Mouse (Mus musculus): ENCODE results near the gene Jmy. TPM values are rescaled to one million over a fixed set of nuclear protein-coding genes. Genes with fewer than 3 reads are reported as not detected.

Jmy gene
- total and polyA plus RNA-seq, 2 experiments = 3.3 to 7.1 TPM

DNA sequence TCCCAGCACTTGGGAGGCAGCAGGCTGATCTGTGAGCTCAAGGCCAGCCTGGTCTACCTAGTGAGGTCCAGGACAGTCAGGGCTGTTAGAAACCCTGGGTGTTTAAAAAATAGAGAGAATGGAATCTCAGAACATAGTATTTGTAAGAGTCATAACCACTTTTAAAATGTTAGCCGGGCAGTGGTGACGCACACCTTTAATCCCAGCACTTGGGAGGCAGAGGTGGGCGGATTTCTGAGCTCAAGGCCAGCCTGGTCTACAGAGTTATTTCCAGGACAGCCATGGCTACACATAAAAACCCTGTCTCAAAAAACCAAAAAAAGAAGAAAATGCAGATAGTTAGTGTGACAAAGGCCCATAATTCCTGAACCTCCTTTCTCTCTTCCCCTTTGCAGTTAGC is 15.3 kb downstream of the Jmy start:
- WGBS = 96% methylated on average over 3 of the region's 3 CpGs
- DNase-seq (ENCODE audit: extremely low read depth, low read depth, low spot score) = no peak
- TF ChIP-seq CTCF (IDR thresholded peaks at IDR 0.05; ENCODE audit: low read depth, low read length) (no peak), POLR2A (IDR thresholded peaks at IDR 0.05; ENCODE audit: extremely low read depth, insufficient read depth, low read length) (no peak)
- H3K27me3 ChIP-seq (ENCODE audit: control insufficient read depth, insufficient read depth, low read length) = no peaks in the 10 kb centered on the region
- no peaks in the 10 kb centered on the region; the same call in 1 of the 2 replicates for H3K36me3 ChIP-seq (ENCODE audit: control insufficient read depth, insufficient read depth, low read length)
- peaks cover 16% of the 10 kb centered on the region for H3K4me1 ChIP-seq (ENCODE audit: control insufficient read depth, insufficient read depth, low read length)
- H3K27ac ChIP-seq (replicated peaks; ENCODE audit: insufficient read depth, low read depth, low read length) = no peak overlapping the region
- no peak overlapping the region for H3K4me3 ChIP-seq (ENCODE audit: insufficient read depth, low read depth, low read length)
- peaks cover 34% of the 10 kb centered on the region; the same call in 1 of the 2 replicates for H3K79me2 ChIP-seq (ENCODE audit: control insufficient read depth, insufficient read depth, low read length)
- H3K9ac ChIP-seq (ENCODE audit: low read depth, low read length) = no peak overlapping the region

DNA sequence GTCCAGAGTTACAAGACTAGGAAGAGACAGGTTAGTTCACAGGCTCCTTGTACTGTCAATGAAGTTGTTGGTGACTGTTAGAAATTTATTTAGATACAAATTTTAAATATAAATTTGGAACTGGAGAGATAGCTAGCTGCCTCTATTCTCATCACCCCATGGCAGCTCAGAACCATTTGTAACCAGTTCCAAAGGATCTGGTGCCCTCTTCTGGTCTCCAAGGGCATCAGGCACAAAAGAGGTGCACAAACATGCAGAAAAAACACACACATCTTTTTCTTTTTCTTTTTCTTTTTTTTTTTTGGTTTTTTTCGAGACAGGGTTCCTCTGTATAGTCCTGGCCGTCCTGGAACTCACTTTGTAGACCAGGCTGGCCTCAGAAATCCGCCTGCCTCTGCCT is 18.5 kb downstream of the Jmy start:
- Histone ChIP-seq H3K36me3 (ENCODE audit: control insufficient read depth, insufficient read depth, low read length) (no peaks in the 10 kb centered on the region; the same call in 1 of the 2 replicates), H3K79me2 (ENCODE audit: control insufficient read depth, insufficient read depth, low read length) (peaks cover 18% of the 10 kb centered on the region; the same call in 1 of the 2 replicates), H3K27ac (replicated peaks; ENCODE audit: insufficient read depth, low read depth, low read length) (no peak overlapping the region), H3K27me3 (ENCODE audit: control insufficient read depth, insufficient read depth, low read length) (no peaks in the 10 kb centered on the region), H3K4me3 (ENCODE audit: insufficient read depth, low read depth, low read length) (no peak overlapping the region), H3K4me1 (ENCODE audit: control insufficient read depth, insufficient read depth, low read length) (peaks cover 2% of the 10 kb centered on the region; the same call in 1 of the 2 replicates), H3K9ac (ENCODE audit: low read depth, low read length) (no peak overlapping the region)
- DNase-seq (ENCODE audit: extremely low read depth, low read depth, low spot score) = no peak
- 97% methylated on average over 3 of the region's 3 CpGs for WGBS
- no peak for TF ChIP-seq CTCF (IDR thresholded peaks at IDR 0.05; ENCODE audit: low read depth, low read length)
- TF ChIP-seq POLR2A (IDR thresholded peaks at IDR 0.05; ENCODE audit: extremely low read depth, insufficient read depth, low read length) = no peak

DNA sequence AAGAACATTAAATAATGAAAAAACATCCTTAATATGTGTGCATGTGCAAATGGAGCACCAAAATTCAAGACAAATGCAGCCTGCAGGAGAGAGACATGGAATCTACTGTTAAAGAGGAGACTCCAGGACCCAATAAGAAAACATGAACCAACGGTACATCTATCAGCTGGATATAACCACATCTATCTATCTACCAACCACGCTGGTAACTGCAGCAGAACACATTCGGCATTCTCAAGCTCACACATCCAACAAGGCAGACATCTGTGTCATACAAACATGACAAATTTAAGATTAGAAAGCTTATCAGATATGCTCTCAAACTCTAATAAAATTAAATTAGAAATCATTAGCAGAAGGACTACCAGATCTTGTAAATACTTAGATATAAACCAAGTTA is 21.3 kb downstream of the Jmy start:
- Histone ChIP-seq H3K79me2 (ENCODE audit: control insufficient read depth, insufficient read depth, low read length) (peaks cover 13% of the 10 kb centered on the region; the same call in 1 of the 2 replicates), H3K27ac (replicated peaks; ENCODE audit: insufficient read depth, low read depth, low read length) (no peak overlapping the region), H3K27me3 (ENCODE audit: control insufficient read depth, insufficient read depth, low read length) (no peaks in the 10 kb centered on the region), H3K4me1 (ENCODE audit: control insufficient read depth, insufficient read depth, low read length) (no peaks in the 10 kb centered on the region), H3K36me3 (ENCODE audit: control insufficient read depth, insufficient read depth, low read length) (no peaks in the 10 kb centered on the region), H3K4me3 (ENCODE audit: insufficient read depth, low read depth, low read length) (no peak overlapping the region), H3K9ac (ENCODE audit: low read depth, low read length) (no peak overlapping the region)
- 95% methylated on average over 3 of the region's 3 CpGs for WGBS
- no peak for DNase-seq (ENCODE audit: extremely low read depth, low read depth, low spot score)
- TF ChIP-seq POLR2A (IDR thresholded peaks at IDR 0.05; ENCODE audit: extremely low read depth, insufficient read depth, low read length) (no peak), CTCF (IDR thresholded peaks at IDR 0.05; ENCODE audit: low read depth, low read length) (no peak)

DNA sequence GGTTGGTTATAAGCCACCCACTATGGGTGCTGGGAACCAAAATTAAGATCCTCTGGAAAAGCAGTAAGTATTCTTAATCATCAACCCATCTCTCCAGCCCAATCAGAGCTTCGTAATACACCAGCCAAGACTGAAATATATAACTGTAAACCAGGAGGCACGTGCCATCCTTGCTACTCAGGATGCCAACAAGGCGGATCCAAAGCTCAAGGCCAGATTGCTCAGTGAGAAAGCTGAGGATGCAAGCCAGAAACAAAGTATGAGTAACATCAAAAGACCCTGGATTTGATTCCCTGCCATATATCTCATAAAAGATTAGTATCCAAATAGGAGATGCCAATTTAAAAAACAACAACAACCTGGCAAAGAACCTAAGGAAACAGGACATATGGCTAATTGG is 31.3 kb downstream of the Jmy start:
- H3K27ac ChIP-seq (replicated peaks; ENCODE audit: insufficient read depth, low read depth, low read length) = no peak overlapping the region
- H3K4me1 ChIP-seq (ENCODE audit: control insufficient read depth, insufficient read depth, low read length) = no peaks in the 10 kb centered on the region
- peaks cover 4% of the 10 kb centered on the region; the same call in 1 of the 2 replicates for H3K79me2 ChIP-seq (ENCODE audit: control insufficient read depth, insufficient read depth, low read length)
- no peak overlapping the region for H3K9ac ChIP-seq (ENCODE audit: low read depth, low read length)
- 79% methylated on average over 3 of the region's 3 CpGs for WGBS
- no peak overlapping the region for H3K4me3 ChIP-seq (ENCODE audit: insufficient read depth, low read depth, low read length)
- no peak for TF ChIP-seq CTCF (IDR thresholded peaks at IDR 0.05; ENCODE audit: low read depth, low read length)
- TF ChIP-seq POLR2A (IDR thresholded peaks at IDR 0.05; ENCODE audit: extremely low read depth, insufficient read depth, low read length) = no peak
- H3K36me3 ChIP-seq (ENCODE audit: control insufficient read depth, insufficient read depth, low read length) = peaks cover 23% of the 10 kb centered on the region
- DNase-seq (ENCODE audit: extremely low read depth, low read depth, low spot score) = peak; percentile 32
- H3K27me3 ChIP-seq (ENCODE audit: control insufficient read depth, insufficient read depth, low read length) = no peaks in the 10 kb centered on the region

DNA sequence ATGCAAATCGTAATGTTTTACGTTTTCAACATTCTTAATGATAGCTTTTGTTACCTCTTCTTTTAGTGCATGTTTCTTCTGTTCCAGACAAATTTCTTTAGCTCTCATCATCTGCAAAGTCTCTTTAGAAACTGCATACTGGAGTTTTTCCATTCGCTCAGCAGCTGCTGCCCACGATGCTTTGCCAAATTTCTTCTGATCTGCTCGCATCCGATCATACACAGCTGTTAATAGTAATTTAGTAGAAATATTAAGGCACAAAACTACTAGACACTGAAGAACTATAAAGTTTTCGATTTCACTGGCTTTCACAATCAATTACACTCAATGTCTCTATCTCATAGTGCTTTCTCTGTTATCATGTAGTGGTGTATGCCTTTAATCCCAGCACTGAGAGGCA is 40.0 kb downstream of the Jmy start:
- H3K4me1 ChIP-seq (ENCODE audit: control insufficient read depth, insufficient read depth, low read length) = no peaks in the 10 kb centered on the region
- no peak overlapping the region for H3K27ac ChIP-seq (replicated peaks; ENCODE audit: insufficient read depth, low read depth, low read length)
- H3K36me3 ChIP-seq (ENCODE audit: control insufficient read depth, insufficient read depth, low read length) = peaks cover 36% of the 10 kb centered on the region
- no peak overlapping the region for H3K9ac ChIP-seq (ENCODE audit: low read depth, low read length)
- TF ChIP-seq CTCF (IDR thresholded peaks at IDR 0.05; ENCODE audit: low read depth, low read length) = no peak
- no peak for TF ChIP-seq POLR2A (IDR thresholded peaks at IDR 0.05; ENCODE audit: extremely low read depth, insufficient read depth, low read length)
- no peaks in the 10 kb centered on the region for H3K27me3 ChIP-seq (ENCODE audit: control insufficient read depth, insufficient read depth, low read length)
- 95% methylated on average over 7 of the region's 7 CpGs for WGBS
- H3K79me2 ChIP-seq (ENCODE audit: control insufficient read depth, insufficient read depth, low read length) = no peaks in the 10 kb centered on the region; the same call in 1 of the 2 replicates
- no peak overlapping the region for H3K4me3 ChIP-seq (ENCODE audit: insufficient read depth, low read depth, low read length)
- no peak for DNase-seq (ENCODE audit: extremely low read depth, low read depth, low spot score)

DNA sequence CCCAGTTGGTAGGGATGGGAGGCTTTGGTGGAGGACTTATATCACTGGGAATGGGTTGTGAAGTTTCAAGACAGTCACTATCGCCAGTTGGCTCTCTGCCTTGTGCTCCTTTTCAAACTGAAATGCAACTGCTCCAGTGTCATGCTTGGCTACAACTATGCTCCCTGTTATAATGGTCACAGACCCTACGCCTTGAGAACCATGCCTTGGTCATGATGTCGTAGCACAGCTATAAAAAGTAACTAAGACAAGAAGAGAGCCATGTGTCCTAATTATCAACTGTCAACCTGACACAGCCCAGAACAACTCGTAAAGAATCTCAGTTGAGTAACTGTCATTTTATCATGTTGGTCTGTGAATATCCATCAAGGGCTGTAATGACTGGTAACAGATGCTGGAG is 41.0 kb downstream of the Jmy start:
- no peak for DNase-seq (ENCODE audit: extremely low read depth, low read depth, low spot score)
- H3K4me3 ChIP-seq (ENCODE audit: insufficient read depth, low read depth, low read length) = no peak overlapping the region
- peaks cover 37% of the 10 kb centered on the region for H3K36me3 ChIP-seq (ENCODE audit: control insufficient read depth, insufficient read depth, low read length)
- H3K27ac ChIP-seq (replicated peaks; ENCODE audit: insufficient read depth, low read depth, low read length) = no peak overlapping the region
- WGBS = 89% methylated on average over 4 of the region's 4 CpGs
- H3K4me1 ChIP-seq (ENCODE audit: control insufficient read depth, insufficient read depth, low read length) = no peaks in the 10 kb centered on the region
- no peak overlapping the region for H3K9ac ChIP-seq (ENCODE audit: low read depth, low read length)
- H3K79me2 ChIP-seq (ENCODE audit: control insufficient read depth, insufficient read depth, low read length) = no peaks in the 10 kb centered on the region; the same call in 1 of the 2 replicates
- no peak for TF ChIP-seq POLR2A (IDR thresholded peaks at IDR 0.05; ENCODE audit: extremely low read depth, insufficient read depth, low read length)
- TF ChIP-seq CTCF (IDR thresholded peaks at IDR 0.05; ENCODE audit: low read depth, low read length) = no peak
- H3K27me3 ChIP-seq (ENCODE audit: control insufficient read depth, insufficient read depth, low read length) = no peaks in the 10 kb centered on the region
